Mouse (Mus musculus) cerebellum, postnatal 10 days (tissue): ENCODE measurements around the gene Ddx10.

Experiments used
- DNase-seq, 2 experiments: peaks; one replicate each; pipeline ENCODE4 v3.0.0; 2021; ENCODE audit warnings: mixed read lengths in 2 of 2

The Ddx10 gene

DNA sequence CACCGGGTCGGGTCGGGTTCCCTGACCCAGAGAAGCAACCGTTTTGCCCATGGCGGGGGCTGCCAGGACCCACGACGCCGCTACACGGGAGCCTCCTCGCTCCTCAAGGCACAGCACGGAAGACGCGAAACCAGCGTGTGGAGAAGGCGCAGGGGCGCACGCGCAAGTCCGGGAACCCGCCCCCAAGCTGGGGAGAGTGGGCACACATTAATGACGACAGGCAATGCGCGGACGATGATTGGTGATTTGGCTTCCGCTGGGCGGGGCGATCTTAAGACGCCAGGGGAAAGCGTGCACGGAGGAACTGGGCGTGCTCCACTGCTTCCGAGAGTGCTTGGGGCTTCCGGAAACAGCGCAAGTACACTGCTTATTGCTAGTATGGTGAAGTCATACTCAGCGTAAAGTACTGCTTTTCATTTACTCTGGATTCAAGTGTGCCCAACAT lies at the start of gene Ddx10:
Gene Ddx10 (minus strand): TSS at position 101 of the 445 bp plus-strand sequence.
- DNase-seq: peak; percentile 98

DNA sequence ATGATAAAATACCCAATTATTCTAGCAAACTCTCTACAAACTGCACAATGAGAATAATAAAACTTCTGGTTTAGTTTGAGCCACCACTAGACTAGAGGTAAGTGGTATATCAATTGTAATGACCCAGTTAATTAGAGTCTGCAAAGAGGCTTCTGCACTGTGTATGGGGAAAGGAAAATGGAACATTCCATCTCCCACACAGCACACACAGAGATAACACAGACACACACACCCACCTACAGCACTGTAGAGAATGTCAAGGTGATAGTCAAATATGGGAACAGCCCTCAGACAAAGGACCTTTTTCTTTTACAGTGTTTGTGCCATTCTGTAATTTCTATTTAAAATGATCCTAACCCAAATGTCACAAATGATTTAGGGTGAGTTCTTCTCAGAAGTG lies 45.0 kb upstream of the Ddx10 start:
- DNase-seq: no peak

DNA sequence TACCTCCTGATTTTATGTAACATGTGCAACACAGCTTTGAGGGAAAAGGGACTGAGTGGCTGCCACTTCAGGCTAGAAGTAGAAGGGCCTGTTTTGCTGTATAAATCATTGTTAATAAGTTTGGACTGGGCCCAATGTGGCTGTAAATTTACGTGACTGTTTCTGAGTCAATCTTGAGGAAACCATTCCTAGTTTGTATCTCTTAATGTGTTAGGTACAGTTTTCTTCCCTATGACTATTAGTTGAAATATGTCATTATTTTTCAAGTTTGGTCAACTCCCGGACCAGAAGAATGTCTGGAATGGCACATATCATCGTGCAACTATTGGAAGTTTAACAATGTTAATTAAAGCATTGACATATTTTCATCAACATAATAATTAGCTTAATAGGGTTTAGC lies 42.2 kb upstream of the Ddx10 start:
- no peak for DNase-seq

DNA sequence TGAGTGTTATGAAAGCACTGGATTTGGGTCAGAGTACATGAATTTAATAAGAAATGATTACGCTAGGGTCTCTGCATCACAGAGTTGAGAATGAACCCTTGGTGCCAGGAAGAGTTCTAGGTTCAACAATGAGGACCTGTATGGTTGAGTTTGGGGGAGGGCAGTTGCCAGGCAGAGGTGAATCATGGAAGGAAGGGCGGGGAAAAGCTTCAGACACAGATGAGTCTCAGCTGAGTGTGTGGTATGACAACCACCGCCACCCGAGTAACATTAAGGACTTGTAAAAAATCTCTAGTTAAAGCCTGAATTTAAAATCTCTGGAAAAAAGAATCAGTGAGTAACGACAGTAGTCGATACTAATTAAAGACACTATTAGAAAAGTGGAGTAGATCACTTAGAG lies 38.9 kb upstream of the Ddx10 start:
- no peak for DNase-seq

DNA sequence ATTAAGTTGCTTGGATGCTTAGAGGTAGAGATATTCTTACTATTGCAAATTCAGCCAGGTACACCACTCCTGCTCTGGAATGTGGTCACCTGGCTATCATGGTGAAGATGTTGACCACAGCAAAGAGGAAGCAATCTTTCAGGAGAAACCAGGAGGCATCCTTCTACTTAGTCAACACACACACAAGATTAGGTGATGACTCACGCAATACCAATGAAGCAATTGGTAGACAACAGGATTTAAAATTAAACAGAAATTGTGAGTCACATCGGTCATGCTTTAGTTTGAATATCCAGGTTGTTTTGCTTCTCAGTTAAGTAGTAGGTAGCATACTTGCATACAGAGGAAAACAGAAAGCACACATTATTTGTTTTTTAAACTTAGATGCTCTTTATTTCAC lies 31.1 kb upstream of the Ddx10 start:
- DNase-seq: no peak

DNA sequence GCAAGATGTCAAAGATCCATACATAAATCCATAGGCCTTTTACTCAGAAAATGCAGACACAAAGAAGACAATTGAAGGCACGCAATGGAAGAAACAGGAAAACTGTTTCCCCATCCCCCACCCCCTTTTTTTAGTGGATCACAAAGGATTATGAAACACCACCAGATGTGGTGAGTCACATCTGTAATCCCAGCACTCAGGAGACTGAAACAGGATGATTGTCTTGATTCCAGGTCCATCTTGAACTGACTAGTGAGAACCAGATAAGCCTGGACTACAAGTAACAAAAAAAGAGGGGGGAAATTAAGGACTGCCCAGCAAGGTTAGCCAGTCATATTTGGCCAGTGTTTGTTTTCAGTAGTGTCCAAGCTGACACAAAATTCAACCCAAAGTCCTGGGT lies 28.5 kb upstream of the Ddx10 start:
- DNase-seq: no peak

DNA sequence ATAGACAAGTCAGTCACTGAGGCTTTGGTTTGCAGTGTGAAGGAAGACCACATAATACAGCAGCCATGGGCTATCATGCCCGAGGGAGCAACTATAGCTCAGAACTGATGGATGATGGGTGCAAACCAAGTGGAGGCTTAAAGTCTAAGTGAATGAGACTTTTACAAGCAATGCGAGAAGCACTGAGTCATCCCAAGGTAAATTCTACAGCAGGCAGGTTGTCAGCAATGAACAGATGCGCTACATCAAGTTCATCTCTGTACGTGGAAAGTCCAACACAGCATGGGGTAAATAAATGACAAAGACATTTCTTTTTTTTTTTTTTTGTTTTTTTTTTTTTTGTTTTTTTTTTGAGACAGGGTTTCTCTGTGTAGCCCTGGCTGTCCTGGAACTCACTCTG lies 24.9 kb upstream of the Ddx10 start:
- DNase-seq: no peak

DNA sequence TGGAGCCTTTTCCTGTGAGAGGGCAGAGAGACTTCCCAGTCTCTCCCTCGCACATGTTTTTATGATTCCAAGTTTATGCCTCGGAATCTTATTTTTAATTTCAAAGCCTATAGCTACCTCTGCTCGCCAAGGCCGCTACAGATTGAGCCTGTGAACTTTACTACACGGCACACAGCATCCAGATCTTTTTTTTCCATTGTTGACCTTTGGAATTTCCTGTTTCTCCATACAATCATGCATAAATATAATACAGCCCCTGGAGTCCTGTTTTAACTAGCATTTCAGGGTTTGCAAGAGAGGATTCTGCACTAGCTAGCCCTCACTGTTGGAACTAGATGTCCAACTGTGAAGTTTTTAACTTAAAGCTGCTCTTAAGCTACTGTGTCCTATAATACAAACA lies 24.4 kb upstream of the Ddx10 start:
- DNase-seq: no peak

DNA sequence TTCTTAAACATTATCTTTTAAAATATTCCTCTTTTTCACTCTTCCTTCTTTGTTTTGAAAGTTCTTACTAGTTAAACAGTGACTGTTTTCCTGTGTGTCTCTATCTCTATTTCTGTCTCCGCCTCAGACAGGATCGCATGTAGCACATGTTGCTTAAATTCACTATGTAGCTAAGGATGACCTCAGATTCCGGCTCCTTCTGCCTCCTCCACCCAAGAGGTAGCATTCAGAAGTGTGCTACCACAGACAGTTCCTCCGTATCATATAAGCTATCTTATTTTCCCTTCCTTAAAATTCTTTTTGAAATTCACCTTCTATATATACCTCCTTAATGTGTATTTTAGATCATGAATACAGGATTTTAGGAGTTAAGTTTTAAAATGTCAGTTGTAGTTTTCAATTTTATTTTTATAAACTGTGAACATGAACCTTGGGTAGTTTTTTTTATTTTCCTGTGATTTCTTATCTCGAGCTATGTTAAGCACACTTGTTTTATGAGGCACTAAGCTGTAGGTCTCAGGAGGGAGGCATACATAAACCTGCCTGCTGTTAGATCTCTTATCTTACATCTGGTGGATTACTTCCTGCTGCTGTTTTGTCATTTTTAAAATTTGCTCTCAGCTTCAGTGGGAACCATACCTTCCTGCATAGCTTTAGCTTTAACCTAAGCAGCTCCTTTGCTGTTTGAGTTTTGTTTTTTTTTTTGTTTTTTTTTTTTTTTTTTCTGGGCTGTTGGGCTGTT lies 23.6 kb upstream of the Ddx10 start:
- DNase-seq: no peak

DNA sequence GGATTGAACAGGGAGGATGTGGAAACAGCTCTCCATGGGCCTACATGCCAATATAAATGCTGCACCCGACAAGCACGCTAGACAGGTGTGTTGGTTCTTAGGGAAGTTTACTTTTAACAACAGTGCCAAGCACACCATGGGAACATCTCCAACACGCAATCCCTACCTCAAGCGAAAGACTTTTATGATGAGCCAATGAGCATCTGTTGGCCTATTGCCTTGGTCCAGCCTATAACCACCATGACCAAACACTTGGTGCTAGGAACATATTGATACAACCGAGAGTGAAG lies 21.6 kb upstream of the Ddx10 start:
- DNase-seq: no peak

DNA sequence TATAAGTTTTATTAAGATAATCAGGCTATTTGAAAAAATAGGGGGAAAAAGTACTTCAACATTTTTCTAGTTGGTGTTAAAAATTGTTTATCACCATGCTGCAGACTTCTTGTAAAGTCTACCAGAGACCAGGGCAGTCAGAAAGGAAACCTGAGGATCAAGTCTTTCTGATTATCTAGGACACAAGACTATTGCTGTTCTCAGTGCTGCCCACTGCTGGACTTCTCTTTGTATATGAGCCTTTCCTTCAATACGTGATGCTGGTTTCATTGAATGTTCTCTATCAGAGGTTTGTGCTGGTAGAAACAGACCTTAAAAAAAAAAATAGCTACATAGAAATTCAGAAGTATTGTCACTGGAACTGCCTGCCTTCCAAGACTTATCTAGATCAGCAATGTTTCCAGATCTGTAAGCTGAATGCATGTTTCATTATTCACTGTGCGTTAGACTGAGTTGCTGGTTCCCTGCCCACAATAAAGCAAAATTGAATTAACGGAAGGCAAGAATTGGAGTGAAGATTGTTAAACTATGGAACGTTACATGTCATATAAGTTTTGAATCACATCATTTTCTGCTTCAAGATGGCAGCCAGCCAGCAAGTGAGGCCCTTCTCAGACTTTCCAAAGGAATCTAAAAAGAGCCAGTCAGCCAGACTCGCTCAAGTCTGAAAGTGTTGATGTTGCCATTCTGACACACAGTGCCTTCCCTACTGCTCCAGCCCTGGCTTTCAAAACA lies 21.0 kb upstream of the Ddx10 start:
- DNase-seq: peak; percentile 45 to 50

DNA sequence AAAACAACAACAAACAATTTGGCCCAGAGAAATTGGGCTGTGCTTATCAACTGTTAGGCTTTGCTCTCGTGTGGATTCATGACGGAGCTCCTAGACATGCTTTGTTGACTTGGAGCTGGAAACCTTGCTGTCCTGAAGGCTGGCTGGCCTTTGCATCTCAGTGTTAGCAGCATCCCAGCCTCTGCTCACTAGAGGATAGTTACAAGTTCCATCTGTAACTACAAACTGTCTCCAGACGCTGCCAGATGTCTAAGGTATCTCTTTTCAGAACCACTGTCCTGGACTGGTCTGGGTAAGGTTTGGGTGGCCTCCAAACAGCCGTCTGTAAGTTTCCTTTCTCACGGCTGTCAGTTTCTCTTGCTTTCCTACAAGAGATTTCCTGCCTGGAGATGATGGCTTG lies 20.2 kb upstream of the Ddx10 start:
- DNase-seq: no peak

DNA sequence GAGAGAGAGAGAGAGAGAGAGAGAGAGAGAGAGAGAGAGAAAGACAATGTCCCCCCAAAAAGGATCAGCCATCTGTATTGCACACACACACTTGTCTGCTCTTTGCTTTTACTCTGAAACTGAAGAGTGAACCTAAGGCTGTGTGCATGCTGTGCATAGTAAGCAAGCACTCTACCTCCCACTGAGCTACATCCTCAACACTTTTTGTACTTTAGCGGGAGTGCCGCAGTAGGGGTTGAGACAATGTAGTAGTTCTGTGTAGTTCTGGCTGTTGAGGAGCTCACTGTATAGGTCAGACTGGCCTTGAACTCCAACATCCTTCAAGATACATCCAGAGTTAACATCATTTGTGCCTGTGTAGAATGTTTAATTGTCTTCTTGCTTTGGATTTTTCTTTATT lies 17.7 kb upstream of the Ddx10 start:
- DNase-seq: no peak

DNA sequence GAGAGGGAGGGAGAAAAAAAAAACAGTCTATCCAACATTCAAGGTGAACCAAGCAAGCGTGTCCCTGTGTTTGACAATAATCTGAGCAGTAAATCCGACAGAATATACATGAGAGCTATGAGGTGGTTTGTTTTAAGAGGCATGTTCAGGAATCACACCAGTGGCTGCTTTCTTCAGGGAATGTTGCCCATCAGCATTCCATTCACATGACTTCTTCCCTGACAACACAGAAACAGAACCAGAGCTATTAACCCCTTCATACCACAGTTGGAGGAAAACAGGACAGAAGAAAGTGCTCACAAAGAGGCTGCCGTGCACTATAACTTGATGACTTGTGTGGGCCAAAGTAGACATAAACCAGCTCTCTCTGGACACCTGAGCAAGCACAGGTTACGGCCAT lies 16.5 kb upstream of the Ddx10 start:
- DNase-seq: no peak

DNA sequence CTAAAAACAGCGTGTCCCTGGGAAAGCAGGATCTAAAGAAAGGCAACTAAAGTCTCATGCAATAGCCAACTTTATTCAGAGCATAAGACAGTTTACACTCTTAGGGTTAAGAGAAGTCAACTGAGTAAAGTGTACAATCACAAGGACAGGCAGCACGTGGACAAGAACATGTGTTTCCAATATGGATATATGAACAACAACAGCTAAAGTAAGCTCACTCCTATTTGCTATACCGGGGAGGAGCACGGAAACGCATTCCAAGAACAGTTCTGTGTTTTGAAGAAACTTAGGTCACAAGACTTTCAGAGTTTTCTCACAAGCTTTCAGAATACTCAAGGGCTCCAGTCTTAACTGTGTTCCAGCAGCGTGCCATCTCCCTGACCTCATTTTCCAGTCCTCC lies 10.3 kb upstream of the Ddx10 start:
- no peak for DNase-seq

DNA sequence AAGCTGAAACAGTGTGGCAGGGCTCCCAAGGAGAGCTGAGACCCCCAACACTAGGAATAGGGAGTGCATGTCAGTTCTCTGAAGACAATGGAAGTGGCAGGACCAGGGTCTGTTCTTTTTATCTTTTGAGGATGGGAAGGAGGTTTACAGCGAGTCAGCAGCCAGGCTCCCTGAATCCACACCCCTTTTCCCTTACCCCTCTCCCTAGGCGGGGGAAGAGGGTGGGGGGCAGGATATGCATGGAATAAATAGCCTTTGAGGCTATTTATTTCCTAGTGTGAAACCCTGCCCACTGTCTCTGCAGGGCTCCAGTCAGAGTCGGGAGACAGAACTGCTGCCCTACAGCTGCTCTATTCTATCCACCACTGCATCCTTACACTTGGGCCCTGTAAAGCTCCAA lies 9.9 kb upstream of the Ddx10 start:
- DNase-seq: no peak

DNA sequence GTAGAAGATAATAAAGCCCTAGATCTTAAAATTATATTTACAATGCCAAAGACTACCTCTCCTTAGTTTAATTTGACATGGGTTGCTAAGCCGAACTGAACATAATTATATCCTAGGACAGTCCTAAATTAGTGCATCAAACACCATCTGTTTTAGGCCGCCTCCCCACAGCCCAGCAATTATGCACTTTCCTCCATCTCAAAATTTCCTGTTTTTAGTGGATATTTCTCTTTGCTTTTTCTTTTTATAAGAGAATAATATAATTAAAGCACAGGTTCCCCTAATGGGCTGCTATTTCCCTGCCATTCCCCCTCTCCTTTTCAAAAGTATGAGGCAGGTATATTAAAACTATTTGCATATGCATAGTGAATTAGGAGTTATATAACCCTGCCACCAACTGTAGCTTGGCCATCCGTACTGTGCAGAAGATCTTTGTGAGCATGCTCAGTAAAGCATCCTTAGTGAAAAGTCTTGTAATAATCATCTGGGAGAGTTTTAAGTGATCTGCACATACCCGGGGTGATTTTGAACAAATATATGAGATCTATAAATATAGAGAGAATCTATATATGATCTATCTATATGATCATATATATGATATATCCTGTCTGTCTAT lies 8.9 kb upstream of the Ddx10 start:
- DNase-seq: no peak

DNA sequence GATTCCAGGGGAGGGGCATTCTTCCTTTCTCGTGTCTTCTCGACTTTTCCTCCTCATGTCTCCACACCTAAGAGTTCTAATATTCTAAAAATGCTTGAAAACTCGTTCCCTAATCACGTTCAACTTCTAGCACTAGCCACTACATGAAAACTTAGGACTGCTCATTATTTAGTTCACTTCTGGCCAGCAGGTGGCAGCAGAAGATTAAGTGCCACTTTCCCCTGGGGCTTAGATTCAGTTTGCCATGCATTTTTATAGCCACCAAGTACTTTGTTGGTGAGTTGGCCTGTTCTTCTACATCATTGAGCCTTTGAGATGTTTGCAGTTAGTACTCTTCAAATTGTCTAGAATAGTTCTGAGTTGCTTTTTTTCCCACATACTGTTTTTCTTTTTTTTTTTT lies 6.5 kb upstream of the Ddx10 start:
- DNase-seq: peak; percentile 86 to 89

DNA sequence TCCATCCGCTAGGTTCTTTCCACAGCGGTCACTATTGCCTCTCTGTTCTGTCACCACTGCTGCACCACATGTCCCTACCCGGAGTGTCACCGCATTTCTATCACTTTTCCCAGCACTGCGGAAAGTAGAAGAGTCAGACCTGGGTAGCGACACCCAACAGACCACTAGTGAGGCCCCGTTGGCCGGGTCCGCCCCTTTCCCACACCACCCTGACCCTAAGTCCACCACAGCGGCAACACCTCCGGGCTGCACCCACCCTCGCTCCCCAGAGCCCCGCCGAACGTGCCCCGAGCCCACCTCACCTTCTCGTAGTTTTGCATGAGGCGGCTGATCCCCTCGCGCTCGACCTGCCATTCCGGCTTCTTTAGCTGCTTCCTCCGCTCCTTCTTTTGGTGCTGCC lies 337 bp downstream of the Ddx10 start:
- DNase-seq: no peak

DNA sequence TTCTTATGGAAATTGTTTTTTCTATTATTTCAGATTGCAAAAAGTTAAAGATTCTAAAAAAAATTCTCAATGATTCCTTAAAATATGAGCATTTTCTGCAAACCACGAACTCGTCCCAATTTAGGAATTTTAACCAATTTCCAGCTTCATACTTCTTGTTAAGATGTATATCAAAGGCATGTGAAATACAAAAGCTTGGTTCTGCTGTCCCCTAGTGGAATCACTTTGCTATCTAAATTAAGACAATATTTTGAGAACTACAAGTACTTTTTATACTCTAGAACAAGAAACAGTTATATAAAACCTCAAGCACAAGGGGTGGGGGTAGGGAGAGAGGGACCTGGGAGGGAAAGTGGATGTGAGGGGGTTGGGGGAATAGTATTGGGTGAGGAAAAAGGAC lies 29.7 kb downstream of the Ddx10 start:
- DNase-seq: peak; percentile 29 to 53

DNA sequence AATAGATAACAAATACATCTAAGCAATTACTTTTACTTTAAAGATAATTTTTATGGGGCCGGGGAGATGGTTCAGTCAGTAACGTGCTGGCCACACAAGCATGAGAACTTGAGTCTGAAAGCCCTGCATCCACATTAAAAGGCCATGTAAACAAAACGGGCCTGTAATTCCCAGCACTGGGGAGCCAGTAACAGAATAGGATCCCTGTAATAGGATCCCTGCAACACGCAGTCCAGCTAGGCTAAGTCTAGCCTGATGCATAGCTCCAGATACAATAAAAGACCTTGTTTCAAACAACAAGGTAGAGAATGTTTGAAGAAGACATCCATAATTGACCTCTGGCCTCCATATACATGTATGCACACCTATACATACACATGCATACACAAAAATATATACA lies 39.6 kb downstream of the Ddx10 start:
- no peak for DNase-seq

DNA sequence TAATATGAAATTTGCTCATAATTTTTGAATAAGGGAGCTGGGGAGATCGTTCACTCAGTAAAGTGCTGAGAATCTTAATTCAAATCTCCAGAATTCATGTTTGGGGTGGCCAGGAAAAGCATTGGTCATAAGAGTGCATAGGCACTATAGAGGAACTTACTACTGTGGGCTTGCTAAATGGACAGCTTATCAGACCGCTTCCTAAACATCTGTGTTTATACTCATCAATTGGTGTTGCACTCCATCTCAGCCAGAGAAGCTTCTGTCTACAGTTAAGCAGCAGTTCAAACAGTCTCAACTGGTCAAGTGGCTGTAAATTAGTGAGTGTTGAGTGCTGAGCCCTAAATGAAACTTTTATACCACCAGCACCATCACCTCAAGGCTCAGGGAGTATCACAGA lies 73.3 kb downstream of the Ddx10 start:
- no peak for DNase-seq

DNA sequence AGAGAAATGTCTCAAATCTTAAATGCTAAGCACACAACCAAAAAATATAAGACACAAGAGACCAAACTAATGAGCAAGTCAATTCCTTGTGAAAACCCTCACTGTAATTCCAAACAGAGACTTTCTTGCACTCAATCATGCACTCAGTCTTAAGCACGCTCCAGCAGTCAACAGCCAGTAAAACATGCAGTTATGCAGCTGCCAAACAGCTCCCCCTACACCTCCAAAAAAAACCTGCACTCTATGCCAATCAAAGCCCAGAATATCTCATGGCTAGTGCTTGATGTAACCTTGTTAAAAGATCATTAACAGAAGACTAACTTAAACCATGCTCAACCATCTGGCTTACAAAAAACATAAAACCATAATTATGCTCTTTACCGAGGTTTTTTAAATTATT lies 74.6 kb downstream of the Ddx10 start:
- peak; percentile 10 to 13 for DNase-seq

DNA sequence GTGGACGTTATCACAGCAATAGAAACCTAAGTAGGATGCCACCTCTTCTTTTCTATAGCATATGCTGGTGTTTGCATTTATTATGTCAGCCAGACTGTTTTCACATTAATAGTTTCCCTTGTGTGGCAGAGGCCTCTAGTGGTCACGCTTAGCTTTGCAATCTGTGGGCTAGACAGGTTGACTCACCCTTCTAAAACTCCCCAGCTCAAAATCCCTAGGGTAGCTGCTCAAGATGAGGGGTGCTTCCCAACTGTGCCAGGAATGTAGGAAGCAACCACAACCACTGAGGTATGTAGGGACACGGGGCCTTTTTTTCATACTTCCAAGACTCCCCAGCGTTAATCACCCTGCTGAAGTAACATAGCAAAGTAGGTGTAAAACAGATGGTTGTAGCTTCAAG lies 103.6 kb downstream of the Ddx10 start:
- peak; percentile 76 to 79 for DNase-seq
